20 mouse cellular contexts compared by ENCODE assay signal in genomic region chr13:16080205-16080604, GRCm38 (mm10).
A peak's percentile ranks its signal among the peaks of the same experiment; 100 is the strongest.
DNase-seq lines count a peak whose midpoint lies in the region; ATAC-seq and TF ChIP-seq lines count a peak whose summit lies in the region.
"Had no signal": no experiment of that assay in that cellular context is flagged by ENCODE, and none has a peak within 500 bp of the region (broad histone marks: within the 10 kb centered on the region; RNA-seq: fewer than 3 reads in every experiment).

No protein-coding gene starts in this region.

- no peak for TF ChIP-seq CTCF in heart, postnatal 0 days (IDR thresholded peaks at IDR 0.05; ENCODE audit: low read depth)

- H3K4me3 ChIP-seq in heart, postnatal 0 days (ENCODE audit: low read depth, low read length): no peak overlapping the region
- H3K4me3 ChIP-seq in heart, embryonic 11.5 days (ENCODE audit: low read depth, low read length): no peak overlapping the region
- no peak overlapping the region for H3K4me3 ChIP-seq in neural tube, embryonic 15.5 days (replicated peaks)
- H3K4me3 ChIP-seq: embryonic facial prominence, embryonic 15.5 days; forebrain, embryonic 10.5 days; hindbrain, embryonic 12.5 days; limb, embryonic 15.5 days had no signal

- no peaks in the 10 kb centered on the region for H3K4me1 ChIP-seq in heart, postnatal 0 days (ENCODE audit: control insufficient read depth, insufficient read depth)
- H3K4me1 ChIP-seq in heart, embryonic 11.5 days (ENCODE audit: control insufficient read depth, insufficient read depth, low read length): no peaks in the 10 kb centered on the region
- no peaks in the 10 kb centered on the region for H3K4me1 ChIP-seq in neural tube, embryonic 15.5 days
- H3K4me1 ChIP-seq: embryonic facial prominence, embryonic 15.5 days; forebrain, embryonic 10.5 days; hindbrain, embryonic 12.5 days; limb, embryonic 15.5 days had no signal

- peak; percentile 41; the same call in 1 of the 2 replicates for ATAC-seq in heart, postnatal 0 days (ENCODE audit: insufficient read depth, low read depth)
- no peak for ATAC-seq in heart, embryonic 11.5 days (replicated peaks; ENCODE audit: insufficient number of reproducible peaks, low FRiP score, low TSS enrichment)
- ATAC-seq in neural tube, embryonic 15.5 days (ENCODE audit: low FRiP score): no peak
- ATAC-seq in erythroid progenitor cell, adult 5-6 weeks (replicated peaks; ENCODE audit: low FRiP score, poor library complexity, severe bottlenecking): no peak
- ATAC-seq: forebrain, postnatal 0 days; midbrain, embryonic 16.5 days had no signal

- 55% methylated on average over 2 of the region's 2 CpGs for WGBS in heart, postnatal 0 days
- WGBS in heart, embryonic 11.5 days (ENCODE audit: insufficient replicate concordance): 56% methylated on average over 2 of the region's 2 CpGs
- WGBS in neural tube, embryonic 15.5 days: 71% methylated on average over 2 of the region's 2 CpGs

- no peaks in the 10 kb centered on the region for H3K27me3 ChIP-seq in heart, postnatal 0 days (ENCODE audit: control insufficient read depth, insufficient read depth, low read length)
- no peaks in the 10 kb centered on the region for H3K27me3 ChIP-seq in heart, embryonic 11.5 days (ENCODE audit: control insufficient read depth, insufficient read depth, low read length)
- H3K27me3 ChIP-seq in neural tube, embryonic 15.5 days (replicated peaks): no peaks in the 10 kb centered on the region
- H3K27me3 ChIP-seq: embryonic facial prominence, embryonic 15.5 days; hindbrain, embryonic 12.5 days; limb, embryonic 15.5 days had no signal

- no peak for TF ChIP-seq EP300 in heart, postnatal 0 days (IDR thresholded peaks at IDR 0.05; ENCODE audit: low read depth)

- no peak overlapping the region for H3K27ac ChIP-seq in heart, postnatal 0 days (ENCODE audit: low read depth)
- H3K27ac ChIP-seq in heart, embryonic 11.5 days (ENCODE audit: low read depth, low read length): no peak overlapping the region
- no peak overlapping the region for H3K27ac ChIP-seq in neural tube, embryonic 15.5 days (replicated peaks)
- H3K27ac ChIP-seq: embryonic facial prominence, embryonic 15.5 days; forebrain, embryonic 10.5 days; hindbrain, embryonic 12.5 days; limb, embryonic 15.5 days had no signal

- H3K9ac ChIP-seq in heart, postnatal 0 days (replicated peaks; ENCODE audit: low read depth, low read length): no peak overlapping the region
- no peak overlapping the region for H3K9ac ChIP-seq in heart, embryonic 11.5 days (ENCODE audit: low read depth, low read length)
- H3K9ac ChIP-seq in neural tube, embryonic 15.5 days (replicated peaks): no peak overlapping the region
- H3K9ac ChIP-seq: embryonic facial prominence, embryonic 15.5 days; forebrain, postnatal 0 days; hindbrain, embryonic 12.5 days; limb, embryonic 15.5 days had no signal

- no peaks in the 10 kb centered on the region for H3K9me3 ChIP-seq in heart, postnatal 0 days (replicated peaks; ENCODE audit: control insufficient read depth, low read length)
- no peaks in the 10 kb centered on the region for H3K9me3 ChIP-seq in heart, embryonic 11.5 days (replicated peaks; ENCODE audit: control insufficient read depth, low read length)
- no peaks in the 10 kb centered on the region for H3K9me3 ChIP-seq in neural tube, embryonic 15.5 days (replicated peaks)
- H3K9me3 ChIP-seq: embryonic facial prominence, embryonic 15.5 days; forebrain, embryonic 10.5 days; hindbrain, embryonic 12.5 days; limb, embryonic 15.5 days had no signal

- no peaks in the 10 kb centered on the region for H3K36me3 ChIP-seq in heart, postnatal 0 days (replicated peaks; ENCODE audit: control insufficient read depth, insufficient read depth, low read length)
- H3K36me3 ChIP-seq in heart, embryonic 11.5 days (ENCODE audit: control insufficient read depth, insufficient read depth, low read length): no peaks in the 10 kb centered on the region
- no peaks in the 10 kb centered on the region for H3K36me3 ChIP-seq in neural tube, embryonic 15.5 days
- H3K36me3 ChIP-seq: embryonic facial prominence, embryonic 15.5 days; forebrain, embryonic 10.5 days; hindbrain, embryonic 12.5 days; limb, embryonic 15.5 days had no signal

- no peak overlapping the region for H3K4me2 ChIP-seq in heart, postnatal 0 days (ENCODE audit: low read depth, low read length)
- H3K4me2 ChIP-seq in heart, embryonic 11.5 days: no peak overlapping the region
- no peak overlapping the region for H3K4me2 ChIP-seq in neural tube, embryonic 15.5 days
- H3K4me2 ChIP-seq: embryonic facial prominence, embryonic 15.5 days; hindbrain, embryonic 12.5 days; limb, embryonic 15.5 days had no signal

- no peak for DNase-seq in heart, postnatal 0 days (ENCODE audit: low spot score)
- peak; percentile 45 for DNase-seq in neural tube, embryonic 10.5 days (ENCODE audit: extremely low spot score, low spot score)
- DNase-seq in heart, postnatal 4 days: peak; percentile 32
- DNase-seq in skeletal muscle tissue, adult 2 months (ENCODE audit: low read depth, low spot score): peak; percentile 6
- DNase-seq in right cerebral cortex, postnatal 25 days: no peak
- DNase-seq: B cell, adult 2 months; cerebellum, adult 8-10 months; forebrain, postnatal 0 days; kidney, adult 9 months; kidney, postnatal 36 days; retina, postnatal 1 day; thymus, postnatal 25 days had no signal

Comparison
In these comparisons a context has a peak if more than half of its experiments do, and no peak if none do; other contexts are left out.
1. DNase-seq: peak in neural tube, embryonic 10.5 days (single experiment), heart, postnatal 4 days (single experiment) and skeletal muscle tissue, adult 2 months (single experiment); none in heart, postnatal 0 days (single experiment) and right cerebral cortex, postnatal 25 days (single experiment).